Mouse (Mus musculus) kidney, postnatal 0 days (tissue): ENCODE data around the gene Coil. TPM values are rescaled to one million over a fixed set of nuclear protein-coding genes. Genes with fewer than 3 reads are reported as not detected.
A peak's percentile ranks its signal among the peaks of the same experiment; 100 is the strongest.

Experiments used
- ATAC-seq: fragments of 200-750 bp; cut with Nextera tagmentation; replicated peaks from 2 replicates; pipeline ENCODE4 v1.8.0; 2017; ENCODE audit warnings: low read depth, moderate number of reproducible peaks, moderate TSS enrichment, moderate library complexity; ENCODE audit not compliant: low FRiP score
- DNase-seq: peaks from one replicate; pipeline ENCODE4 v3.0.0-alpha.2; 2016; ENCODE audit warnings: low spot score
- H3K27ac ChIP-seq: fragments of 300-500 bp; sonication (generic); 2 replicates; pipeline ENCODE4 v1.5.1; 2014; ENCODE audit warnings: mild to moderate bottlenecking
- H3K27me3 ChIP-seq: fragments of 300-500 bp; sonication (generic); 2 replicates; pipeline ENCODE4 v1.6.1; 2014; ENCODE audit warnings: low read length, mixed read lengths; ENCODE audit not compliant: insufficient read depth
- H3K36me3 ChIP-seq: fragments of 300-500 bp; sonication (generic); 2 replicates; pipeline ENCODE4 v1.6.1; 2014; ENCODE audit warnings: low read length, mixed read lengths; ENCODE audit not compliant: insufficient read depth
- H3K4me1 ChIP-seq: fragments of 300-500 bp; sonication (generic); replicated peaks from 2 replicates; pipeline ENCODE4 v1.6.1; 2014; ENCODE audit warnings: antibody characterized with exemption, low read length, mixed read lengths; ENCODE audit not compliant: insufficient read depth
- H3K4me2 ChIP-seq: fragments of 300-500 bp; sonication (generic); 2 replicates; pipeline ENCODE4 v1.6.1; 2014; ENCODE audit warnings: mild to moderate bottlenecking, low read length, moderate library complexity, mixed read lengths
- H3K4me3 ChIP-seq: fragments of 300-500 bp; sonication (generic); replicated peaks from 2 replicates; pipeline ENCODE4 v1.5.1; 2014; ENCODE audit warnings: low read depth, low read length
- H3K9ac ChIP-seq: fragments of 300-500 bp; sonication (generic); 2 replicates; pipeline ENCODE4 v1.6.1; 2014; ENCODE audit warnings: low read depth, low read length
- H3K9me3 ChIP-seq: fragments of 300-500 bp; sonication (generic); replicated peaks from 2 replicates; pipeline ENCODE4 v1.6.1; 2016; ENCODE audit warnings: low read length, inconsistent platforms, mixed read lengths
- CTCF ChIP-seq: IDR thresholded peaks from 2 replicates; pipeline ENCODE4 v1.5.1; 2016; ENCODE audit warnings: antibody characterized with exemption, low read depth, mild to moderate bottlenecking, moderate library complexity
- WGBS: fragments of 180-500 bp; shearing (Covaris S2); extraction: QIAGEN DNeasy Blood & Tissue Kit; methylation state at CpG from one replicate; pipeline ENCODE4 v1.1.7; 2014; 5-methylcytosine and 5-hydroxymethylcytosine counted together
- polyA plus RNA-seq: library from polyadenylated mRNA; unstranded; fragments of >200 nt; fragmentation: Nextera tagmentation; extraction: Ambion mirVana; gene quantifications from 2 replicates; pipeline ENCODE4 v1.2.1, GENCODE M21; 2015

Coil gene
- polyA plus RNA-seq, 1 experiment from 2014 or later: 10.9 TPM

- Histone ChIP-seq H3K36me3 (no peaks in the 10 kb centered on the region), H3K27ac (no peak overlapping the region), H3K4me3 (no peak overlapping the region), H3K9me3 (no peaks in the 10 kb centered on the region), H3K27me3 (no peaks in the 10 kb centered on the region), H3K4me1 (no peaks in the 10 kb centered on the region), H3K4me2 (no peak overlapping the region), H3K9ac (no peak overlapping the region)
- 72% methylated on average over 3 of the region's 3 CpGs for WGBS
- DNase-seq (no peak), ATAC-seq (no peak)
- no peak for TF ChIP-seq CTCF
Measured at GRCm38 (mm10) chr11:88958851-88959250, 11.2 kb upstream of the Coil start.

GRCm38 (mm10) chr11:88966881-88967361, 3.1 kb upstream of the Coil start, which contains the start of gene Elobl:
Gene Elobl, minus strand, starts transcription at chr11:88966931.
- 93% methylated on average over 2 of the region's 3 CpGs for WGBS
- Histone ChIP-seq H3K9ac (no peak within 1 kb of the TSS), H3K27me3 (no peaks in the 10 kb centered on the region), H3K9me3 (no peaks in the 10 kb centered on the region), H3K4me1 (no peaks in the 10 kb centered on the region), H3K36me3 (no peaks in the 10 kb centered on the region), H3K27ac (no peak within 1 kb of the TSS), H3K4me3 (no peak within 1 kb of the TSS), H3K4me2 (no peak within 1 kb of the TSS)
- no peak for TF ChIP-seq CTCF
- ATAC-seq: no peak
- DNase-seq: no peak

DNA sequence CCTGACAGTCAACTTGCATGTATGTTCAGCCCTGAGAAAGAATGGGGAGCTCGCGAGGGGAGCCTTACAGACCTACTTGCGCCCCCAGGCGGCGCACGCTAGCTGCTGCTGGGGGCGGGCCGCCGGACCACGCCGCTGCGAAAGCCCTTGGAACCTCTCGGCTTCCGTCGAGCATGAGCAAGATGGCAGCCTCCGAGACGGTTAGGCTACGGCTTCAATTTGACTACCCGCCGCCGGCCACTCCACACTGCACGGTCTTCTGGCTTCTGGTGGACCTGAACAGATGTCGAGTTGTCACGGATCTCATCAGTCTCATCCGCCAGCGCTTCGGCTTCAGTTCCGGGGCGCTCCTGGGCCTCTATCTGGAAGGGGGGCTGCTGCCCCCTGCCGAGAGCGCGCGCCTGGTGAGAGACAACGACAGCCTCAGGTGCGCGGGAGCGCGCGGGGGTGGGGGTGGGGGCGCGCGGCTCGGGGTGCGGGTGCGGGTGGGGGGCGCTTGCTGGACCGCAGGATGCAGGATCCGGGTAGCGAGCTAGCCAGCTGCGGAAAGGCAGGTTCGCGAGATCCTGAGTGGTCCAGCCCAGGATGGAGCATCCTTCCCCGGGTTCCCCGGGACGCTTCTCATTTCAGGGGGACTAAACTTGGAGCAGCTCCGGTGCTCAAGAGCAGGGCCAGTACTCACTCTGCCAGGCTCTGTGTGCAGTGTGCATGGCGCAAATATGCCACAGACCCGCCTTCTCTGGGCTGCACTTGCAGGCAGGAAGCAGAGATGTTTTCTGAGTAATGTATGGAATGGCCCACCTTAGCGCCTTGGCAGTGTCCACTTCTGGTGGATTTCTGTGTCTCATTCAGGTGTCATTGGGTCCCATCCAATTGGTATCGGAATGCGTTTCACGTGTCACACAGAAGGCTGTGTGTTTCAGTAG, 4.0 kb downstream of the Coil start:
- peak overlapping the region; percentile 69 for H3K4me2 ChIP-seq
- H3K27ac ChIP-seq: peak overlapping the region; percentile 81
- peak; percentile 92 for TF ChIP-seq CTCF
- no peaks in the 10 kb centered on the region for H3K9me3 ChIP-seq
- DNase-seq (peak; percentile 97), ATAC-seq (peak; percentile 84)
- H3K9ac ChIP-seq: peak overlapping the region; percentile 80
- no peaks in the 10 kb centered on the region for H3K4me1 ChIP-seq
- H3K4me3 ChIP-seq: peak overlapping the region; percentile 82
- 2% methylated on average over 55 of the region's 62 CpGs for WGBS
- H3K36me3 ChIP-seq: no peaks in the 10 kb centered on the region
- H3K27me3 ChIP-seq: no peaks in the 10 kb centered on the region

DNA sequence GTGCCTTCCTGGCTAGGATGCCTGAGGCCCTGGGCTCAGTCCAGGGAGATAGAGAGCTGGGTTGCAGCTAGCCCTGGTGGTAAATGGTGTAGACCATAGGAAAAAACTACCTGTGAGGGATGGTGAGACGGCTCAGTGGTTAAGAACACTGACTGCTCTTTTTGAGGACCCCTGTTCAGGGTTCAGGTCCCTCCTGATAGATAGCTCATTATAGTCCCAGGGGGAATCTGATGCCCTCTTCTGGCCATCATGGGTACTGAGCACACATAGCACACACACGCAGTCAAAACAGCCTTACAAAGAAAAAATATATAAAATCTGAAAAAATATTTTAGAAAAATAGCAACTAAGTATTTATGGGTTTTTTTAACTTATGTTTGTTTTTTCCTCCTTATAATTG, 6.3 kb downstream of the Coil start:
- no peak overlapping the region for H3K4me2 ChIP-seq
- H3K4me3 ChIP-seq: no peak overlapping the region
- no peaks in the 10 kb centered on the region for H3K9me3 ChIP-seq
- ATAC-seq (no peak), DNase-seq (no peak)
- peak; percentile 54 for TF ChIP-seq CTCF
- H3K27me3 ChIP-seq: no peaks in the 10 kb centered on the region
- no peak overlapping the region for H3K9ac ChIP-seq
- no peak overlapping the region for H3K27ac ChIP-seq
- no peaks in the 10 kb centered on the region for H3K36me3 ChIP-seq
- H3K4me1 ChIP-seq: no peaks in the 10 kb centered on the region
- 86% methylated on average over 2 of the region's 2 CpGs for WGBS

DNA sequence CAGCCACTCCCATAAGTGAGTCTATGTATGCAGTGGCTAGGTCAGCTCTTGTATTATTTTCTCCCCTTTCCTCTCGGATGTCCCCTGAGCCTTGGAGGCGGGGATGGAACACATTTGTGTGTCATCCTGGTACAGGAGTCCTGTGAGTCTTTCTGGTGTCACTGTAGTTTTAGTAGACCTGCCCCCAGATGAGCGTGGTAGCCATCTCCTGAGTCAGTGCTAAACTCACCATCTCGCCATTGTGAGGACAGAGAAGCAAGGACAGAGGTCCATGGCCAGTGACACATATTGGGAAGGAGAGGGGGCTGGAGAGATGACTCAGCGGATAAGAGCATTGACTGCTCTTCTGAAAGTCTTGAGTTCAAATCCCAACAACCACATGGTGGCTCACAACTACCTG, 7.1 kb downstream of the Coil start:
- no peak for ATAC-seq
- 95% methylated on average over 5 of the region's 5 CpGs for WGBS
- Histone ChIP-seq H3K27me3 (no peaks in the 10 kb centered on the region), H3K4me1 (no peaks in the 10 kb centered on the region), H3K9ac (no peak overlapping the region), H3K4me2 (no peak overlapping the region), H3K36me3 (no peaks in the 10 kb centered on the region), H3K27ac (no peak overlapping the region), H3K4me3 (no peak overlapping the region), H3K9me3 (no peaks in the 10 kb centered on the region)
- DNase-seq: no peak
- TF ChIP-seq CTCF: no peak

GRCm38 (mm10) chr11:88981337-88981736, 11.3 kb downstream of the Coil start:
- no peak overlapping the region for H3K9ac ChIP-seq
- DNase-seq (no peak), ATAC-seq (no peak)
- 92% methylated on average over 8 of the region's 8 CpGs for WGBS
- H3K27me3 ChIP-seq: no peaks in the 10 kb centered on the region
- H3K27ac ChIP-seq: no peak overlapping the region
- TF ChIP-seq CTCF: no peak
- H3K4me3 ChIP-seq: no peak overlapping the region
- no peaks in the 10 kb centered on the region for H3K9me3 ChIP-seq
- peaks cover 18% of the 10 kb centered on the region; the same call in 1 of the 2 replicates for H3K36me3 ChIP-seq
- H3K4me1 ChIP-seq: no peaks in the 10 kb centered on the region
- no peak overlapping the region for H3K4me2 ChIP-seq
